Mouse (Mus musculus) left cerebral cortex, postnatal 10 days (tissue): ENCODE results near the gene Hip1r. TPM values are rescaled to one million over a fixed set of nuclear protein-coding genes. Genes with fewer than 3 reads are reported as not detected.
"Not testable (repeated sequence)": the region's sequence is repeated elsewhere in the genome, so short reads cannot be mapped to it uniquely, and the experiment has no call there.

Source experiments
- DNase-seq, 2 experiments: peaks; one replicate each; pipeline ENCODE4 v3.0.0; 2021 to 2022; ENCODE audit warnings: low spot score in 2 of 2, mixed read lengths in 1 of 2; ENCODE audit errors: extremely low spot score in 1 of 2
- intact Hi-C: fragments of 180-260 bp; cut with DNase I; formaldehyde crosslinking; loops from one replicate; pipeline ENCODE4 v1.15.1; 2025
- microRNA-seq: library from miRNA; unstranded; fragments of <30 nt; microRNA quantifications from one replicate; pipeline ENCODE4 v1.2.0, GENCODE M21; 2022
- total RNA-seq, 2 experiments: library from RNA; stranded (reverse); gene quantifications; 2 replicates each; pipeline ENCODE4 v1.2.3; 2021

Gene Hip1r
- total RNA-seq, 2 experiments from 2014 or later = 82.4 to 93.4 TPM

- intact Hi-C loops = no loop called here
Measured at GRCm38 (mm10) chr5:124049249-124050045, 76.0 kb downstream of the Hip1r start.

GRCm38 (mm10) chr5:124050095-124051050 lies 76.9 kb downstream of the Hip1r start:
- intact Hi-C loops = no loop called here
- DNase-seq = peak in 1 of 2 experiments; percentile 57

More at GRCm38 (mm10) chr5:124049249-124050045, 76.0 kb downstream of the Hip1r start:
- DNase-seq = no peak

GRCm38 (mm10) chr5:124051899-124052491 lies 78.6 kb downstream of the Hip1r start:
- DNase-seq = no peak
- intact Hi-C loops = no loop called here

DNA sequence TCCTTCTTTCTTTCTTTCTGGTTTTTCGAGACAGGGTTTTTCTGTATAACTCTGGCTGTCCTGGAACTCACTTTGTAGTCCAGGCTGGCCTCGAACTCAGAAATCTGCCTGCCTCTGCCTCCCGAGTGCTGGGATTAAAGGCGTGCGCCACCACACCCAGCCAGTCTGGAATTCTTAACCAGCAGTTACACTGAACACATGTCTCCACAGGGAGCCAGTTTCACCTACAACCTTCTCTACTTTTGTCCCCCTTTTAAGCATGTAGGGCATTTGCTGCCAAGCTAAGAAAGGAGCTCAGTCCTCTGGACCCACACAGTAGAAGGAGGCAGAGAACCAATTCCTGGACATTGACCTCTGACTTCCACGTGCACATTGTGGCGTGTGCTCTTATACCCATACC lies 79.2 kb downstream of the Hip1r start:
- DNase-seq, intact Hi-C loops: not testable (repeated sequence)

Small RNA genes within 50 kb of the gene (microRNA-seq; reads per million reads assigned to microRNA genes)
- gene Mir7032 = 1.1 reads per million

Other genes starting within 250 kb of the Hip1r start
- gene Rsrc2, start 224.2 kb upstream of the Hip1r start, total RNA-seq = 10 to 100 TPM; 75.6 to 80.5 TPM
- 1 to 10 TPM; 2.6 to 2.8 TPM for gene Kntc1, start 223.9 kb upstream of the Hip1r start, total RNA-seq
- not detected for gene Hcar2, start 108.1 kb upstream of the Hip1r start, total RNA-seq
- gene Hcar1, start 93.6 kb upstream of the Hip1r start, total RNA-seq = 1 to 10 TPM in 1 of 2 experiments, under 1 TPM in 1; 0.88 to 1.0 TPM
- gene Denr, start 66.5 kb upstream of the Hip1r start, total RNA-seq = 10 to 100 TPM; 71.2 to 76.9 TPM
- gene Gm43518, start 46.2 kb upstream of the Hip1r start, total RNA-seq = 1 to 10 TPM; 1.5 to 2.4 TPM
- 1 to 10 TPM; 2.1 to 2.8 TPM for gene Ccdc62, start 42.9 kb upstream of the Hip1r start, total RNA-seq
- 10 to 100 TPM; 42.5 to 42.6 TPM for gene Vps37b, start 58.6 kb downstream of the Hip1r start, total RNA-seq
- 10 to 100 TPM; 43.8 to 45.5 TPM for gene Abcb9, start 122.2 kb downstream of the Hip1r start, total RNA-seq
- 10 to 100 TPM; 32.5 to 34.6 TPM for gene Ogfod2, start 138.7 kb downstream of the Hip1r start, total RNA-seq
- gene Arl6ip4, start 142.5 kb downstream of the Hip1r start, total RNA-seq = 10 to 100 TPM; 55.4 to 58.8 TPM